Comparison of ENCODE assay signal across 9 mouse cellular contexts in genomic region chr13:21169121-21169656, GRCm38 (mm10). TPM values are rescaled to one million over a fixed set of nuclear protein-coding genes. Genes with fewer than 3 reads are reported as not detected.
DNase-seq lines count a peak whose midpoint lies in the region; ATAC-seq and TF ChIP-seq lines count a peak whose summit lies in the region.
"Had no signal": no experiment of that assay in that cellular context is flagged by ENCODE, and none has a peak within 500 bp of the region (broad histone marks: within the 10 kb centered on the region; RNA-seq: fewer than 3 reads in every experiment).

No protein-coding gene starts in this region.

- no peak for TF ChIP-seq EP300 in CH12.LX (IDR thresholded peaks at IDR 0.05; ENCODE audit: low read length)

- H3K9me3 ChIP-seq in CH12.LX (replicated peaks; ENCODE audit: low read length), result no peaks in the 10 kb centered on the region
- no peaks in the 10 kb centered on the region for H3K9me3 ChIP-seq in forebrain, embryonic 12.5 days
- no peaks in the 10 kb centered on the region for H3K9me3 ChIP-seq in limb, embryonic 12.5 days

- no peak for TF ChIP-seq RAD21 in CH12.LX (IDR thresholded peaks at IDR 0.05; ENCODE audit: low read depth, low read length)

- H3K27me3 ChIP-seq in CH12.LX (replicated peaks), result peaks cover 14% of the 10 kb centered on the region
- peaks cover 8% of the 10 kb centered on the region; the same call in 1 of the 2 replicates for H3K27me3 ChIP-seq in forebrain, embryonic 12.5 days
- H3K27me3 ChIP-seq in limb, embryonic 12.5 days, result peaks cover 5% of the 10 kb centered on the region; the same call in 1 of the 2 replicates
- H3K27me3 ChIP-seq in splenic B cell, adult 2 months (ENCODE audit: control insufficient read depth, insufficient read depth, low read length, poor library complexity, severe bottlenecking), result no peaks in the 10 kb centered on the region
- H3K27me3 ChIP-seq: Patski had no signal

- peak overlapping the region; percentile 60 to 81 (median 64) for H3K4me3 ChIP-seq in CH12.LX (replicated peaks in 1 of 3; ENCODE audit: low read depth in 2 of 3, low read length in 2 of 3, poor library complexity in 1 of 3)
- peak overlapping the region; percentile 51 for H3K4me3 ChIP-seq in forebrain, embryonic 12.5 days (replicated peaks)
- peak overlapping the region; percentile 54 for H3K4me3 ChIP-seq in limb, embryonic 12.5 days (replicated peaks)

- H3K27ac ChIP-seq in CH12.LX (ENCODE audit: insufficient read depth, low read depth), result no peak overlapping the region
- H3K27ac ChIP-seq in forebrain, embryonic 12.5 days, result no peak overlapping the region
- H3K27ac ChIP-seq in limb, embryonic 12.5 days, result no peak overlapping the region

- WGBS in forebrain, embryonic 12.5 days, result 5% methylated on average over 14 of the region's 14 CpGs
- 4% methylated on average over 14 of the region's 14 CpGs for WGBS in limb, embryonic 12.5 days

- in situ Hi-C loops in CH12.LX (cut with MboI; ENCODE audit: low pct_ligation_motif_present, low pct_unique_long_range_greater_than_20kb, low sequenced_read_pairs), result loop anchor here (25.0 kb wide), 3 partner anchors 232 to 1057 kb away; no protein-coding TSS in a partner anchor

- DNase-seq in embryo, embryonic 9.5 days (ENCODE audit: extremely low spot score), result peak; percentile 39
- no peak for DNase-seq in embryo, embryonic 10 days (ENCODE audit: low spot score)
- DNase-seq in CH12.LX (ENCODE audit: extremely low read depth), result no peak
- DNase-seq in splenic B cell, adult 2 months (ENCODE audit: low read depth, low spot score), result peak; percentile 42
- DNase-seq in ovary, adult 18-20 months (ENCODE audit: low spot score), result no peak
- no peak for DNase-seq in gastrocnemius, postnatal 36 days

- intact Hi-C loops in gastrocnemius, postnatal 36 days (cut with DNase I), result loop anchor here (5.0 kb wide), 2 partner anchors 33 to 108 kb away; no protein-coding TSS in a partner anchor

- no peaks in the 10 kb centered on the region for H3K36me3 ChIP-seq in CH12.LX (replicated peaks in 1 of 2; ENCODE audit: control insufficient read depth in 1 of 2, insufficient read depth in 1 of 2, low read length in 1 of 2)
- no peaks in the 10 kb centered on the region for H3K36me3 ChIP-seq in forebrain, embryonic 12.5 days (replicated peaks)
- H3K36me3 ChIP-seq in limb, embryonic 12.5 days, result no peaks in the 10 kb centered on the region
- no peaks in the 10 kb centered on the region for H3K36me3 ChIP-seq in splenic B cell, adult 2 months (ENCODE audit: control insufficient read depth, insufficient read depth, low read length, poor library complexity, severe bottlenecking)

- peak overlapping the region; percentile 73 for H3K9ac ChIP-seq in CH12.LX (ENCODE audit: insufficient read depth, low read depth)
- 0 out of 2 replicates have a peak overlapping the region, but pooled peaks have one; percentile 55 for H3K9ac ChIP-seq in forebrain, embryonic 12.5 days
- no peak overlapping the region for H3K9ac ChIP-seq in limb, embryonic 12.5 days (replicated peaks)

- dilution Hi-C loops in CH12.LX (cut with MboI; ENCODE audit: extremely low pct_ligation_motif_present, extremely low pct_unique_long_range_greater_than_20kb, low sequenced_read_pairs), result no loop called here

- TF ChIP-seq CTCF in CH12.LX (conservative IDR thresholded peaks at IDR 0.05 in 1 of 2, IDR thresholded peaks at IDR 0.05 in 1 of 2; ENCODE audit: low read depth in 2 of 2, low read length in 2 of 2), result no peak

- ATAC-seq in forebrain, embryonic 12.5 days (ENCODE audit: low FRiP score), result no peak
- no peak for ATAC-seq in limb, embryonic 12.5 days (ENCODE audit: insufficient number of reproducible peaks, insufficient read depth, low FRiP score, low TSS enrichment, low read depth)

- H3K4me2 ChIP-seq in CH12.LX (ENCODE audit: insufficient read depth, low read depth, poor library complexity, severe bottlenecking), result peak overlapping the region; percentile 85
- H3K4me2 ChIP-seq in forebrain, embryonic 12.5 days, result peak overlapping the region; percentile 81
- H3K4me2 ChIP-seq in limb, embryonic 12.5 days, result peak overlapping the region; percentile 87

- TF ChIP-seq POLR2A in CH12.LX (IDR thresholded peaks at IDR 0.05; ENCODE audit: low read depth, low read length), result no peak

- H3K4me1 ChIP-seq in CH12.LX (ENCODE audit: control insufficient read depth in 1 of 2, insufficient read depth in 2 of 2), result peaks cover 6 to 15% of the 10 kb centered on the region in 2 experiments; a peak in 3 of 4 replicates
- peaks cover 16% of the 10 kb centered on the region for H3K4me1 ChIP-seq in forebrain, embryonic 12.5 days
- H3K4me1 ChIP-seq in limb, embryonic 12.5 days (replicated peaks), result peaks cover 6% of the 10 kb centered on the region

- no peaks in the 10 kb centered on the region for H3K79me2 ChIP-seq in CH12.LX (replicated peaks; ENCODE audit: control insufficient read depth, extremely low read depth, insufficient read depth, poor library complexity, severe bottlenecking)

TF ChIP-seq in CH12.LX, 34 proteins besides CTCF, POLR2A, EP300 and RAD21:
- TF ChIP-seq USF1 (IDR thresholded peaks at IDR 0.05; ENCODE audit: low read depth, low read length) (peak; percentile 71), USF2 (conservative IDR thresholded peaks at IDR 0.05; ENCODE audit: low read depth, low read length) (peak; percentile 76), MAX (IDR thresholded peaks at IDR 0.05; ENCODE audit: low read length) (peak; percentile 34; the same call in 1 of the 2 replicates), RCOR1 (conservative IDR thresholded peaks at IDR 0.05; ENCODE audit: low read depth, low read length) (no peak), ZKSCAN1 (IDR thresholded peaks at IDR 0.05; ENCODE audit: borderline replicate concordance, low read depth, low read length) (no peak), BHLHE40 (IDR thresholded peaks at IDR 0.05; ENCODE audit: low read depth, low read length) (peak; percentile 65), KAT2A (IDR thresholded peaks at IDR 0.05; ENCODE audit: insufficient replicate concordance, low read length) (no peak), UBTF (IDR thresholded peaks at IDR 0.05; ENCODE audit: low read depth, low read length) (no peak), E2F4 (IDR thresholded peaks at IDR 0.05; ENCODE audit: insufficient replicate concordance, low read depth, low read length) (no peak), TBP (conservative IDR thresholded peaks at IDR 0.05; ENCODE audit: low read depth, low read length) (no peak), MXI1 (IDR thresholded peaks at IDR 0.05; ENCODE audit: low read depth, low read length) (no peak), ZC3H11A (IDR thresholded peaks at IDR 0.05; ENCODE audit: low read depth, low read length) (no peak), IRF4 (IDR thresholded peaks at IDR 0.05; ENCODE audit: low read depth, low read length) (no peak), POLR2AphosphoS2 (IDR thresholded peaks at IDR 0.05; ENCODE audit: low read depth, low read length) (no peak)

RNA-seq across cellular contexts. Expression of gene Trim27, which starts 10.1 kb away (rescaled TPM):
- total RNA-seq in CH12.LX (2012; rRNA removed) (146 and 176 TPM in 2 replicates), CH12.LX (2014; rRNA removed) (134 and 141 TPM in 2 replicates)
- 185 and 198 TPM in 2 replicates for polyA plus RNA-seq in CH12.LX (2012; ENCODE audit: insufficient read length, low read depth)
- polyA plus RNA-seq in forebrain, embryonic 12.5 days (2016; fragmentation: Nextera tagmentation; extraction: Ambion mirVana), result 132 and 153 TPM in 2 replicates
- polyA plus RNA-seq in limb, embryonic 12.5 days (2016; fragmentation: Nextera tagmentation; extraction: Ambion mirVana), result 180 TPM in 2 replicates
- 10 to 100 TPM; 19.8 to 20.7 TPM for total RNA-seq in gastrocnemius, postnatal 36 days (2021)

RNA-seq across cellular contexts. Expression of gene Olfr1368, which starts 23.5 kb away (rescaled TPM):
- total RNA-seq in CH12.LX (2012; rRNA removed), result not detected in 2 replicates
- not detected in 2 replicates for total RNA-seq in CH12.LX (2014; rRNA removed)
- not detected in 2 replicates for polyA plus RNA-seq in CH12.LX (2012; ENCODE audit: insufficient read length, low read depth)
- polyA plus RNA-seq in forebrain, embryonic 12.5 days (2016; fragmentation: Nextera tagmentation; extraction: Ambion mirVana), result not detected in 2 replicates
- not detected in 2 replicates for polyA plus RNA-seq in limb, embryonic 12.5 days (2016; fragmentation: Nextera tagmentation; extraction: Ambion mirVana)
- total RNA-seq in gastrocnemius, postnatal 36 days (2021), result not detected
- polyA plus RNA-seq: Patski had no signal

RNA-seq across cellular contexts. Expression of gene Olfr263, which starts 39.8 kb away (rescaled TPM):
- not detected in 2 replicates for total RNA-seq in CH12.LX (2012; rRNA removed)
- not detected in 2 replicates for total RNA-seq in CH12.LX (2014; rRNA removed)
- polyA plus RNA-seq in CH12.LX (2012; ENCODE audit: insufficient read length, low read depth), result not detected in 2 replicates
- not detected in 2 replicates for polyA plus RNA-seq in forebrain, embryonic 12.5 days (2016; fragmentation: Nextera tagmentation; extraction: Ambion mirVana)
- not detected in 2 replicates for polyA plus RNA-seq in limb, embryonic 12.5 days (2016; fragmentation: Nextera tagmentation; extraction: Ambion mirVana)
- total RNA-seq in gastrocnemius, postnatal 36 days (2021), result not detected
- polyA plus RNA-seq: Patski had no signal

RNA-seq across cellular contexts. Expression of gene Olfr1369-ps1, which starts 57.9 kb away (rescaled TPM):
- not detected in 2 replicates for total RNA-seq in CH12.LX (2012; rRNA removed)
- not detected in 2 replicates for total RNA-seq in CH12.LX (2014; rRNA removed)
- 0.13 and 0.18 TPM in 2 replicates for polyA plus RNA-seq in CH12.LX (2012; ENCODE audit: insufficient read length, low read depth)
- not detected in 2 replicates for polyA plus RNA-seq in forebrain, embryonic 12.5 days (2016; fragmentation: Nextera tagmentation; extraction: Ambion mirVana)
- polyA plus RNA-seq in limb, embryonic 12.5 days (2016; fragmentation: Nextera tagmentation; extraction: Ambion mirVana), result not detected in 2 replicates
- not detected for total RNA-seq in gastrocnemius, postnatal 36 days (2021)

Comparison
In these comparisons a context has a peak if more than half of its experiments do, and no peak if none do; other contexts are left out.
1. DNase-seq: peak in embryo, embryonic 9.5 days (single experiment) and splenic B cell, adult 2 months (single experiment); none in embryo, embryonic 10 days (single experiment), CH12.LX (single experiment), ovary, adult 18-20 months (single experiment) and gastrocnemius, postnatal 36 days (0 of 2).
2. Peak in every context shown above with its lines, with median percentiles within 50 percentile points of each other: H3K4me2 ChIP-seq and H3K4me3 ChIP-seq.